Mouse (Mus musculus) megakaryocyte-erythroid progenitor cell, adult 5-6 weeks (primary cell): Measurements from ENCODE around the gene Igf2bp3. TPM values are rescaled to one million over a fixed set of nuclear protein-coding genes. Genes with fewer than 3 reads are reported as not detected.

Experiments used
- ATAC-seq: replicated peaks from 2 replicates; pipeline ENCODE4 v1.8.0; 2016; ENCODE audit warnings: mild to moderate bottlenecking, inconsistent platforms; ENCODE audit not compliant: severe bottlenecking, poor library complexity, low FRiP score, low TSS enrichment
- total RNA-seq, 2 experiments: library from RNA; stranded (forward) in 1 of 2; stranded (reverse) in 1 of 2; fragments of 200-1000, 215-1000 nt in 1 of 2; fragments of >200 nt in 1 of 2; fragmentation: Nextera tagmentation in 1 of 2; gene quantifications; 2 replicates each; pipeline ENCODE4 v1.2.3; 2014 to 2017

The Igf2bp3 gene
- total RNA-seq, 2 experiments from 2014 or later: 0.17 TPM; not detected in 1

- no peak for ATAC-seq
Measured at GRCm38 (mm10) chr6:49148781-49149180, 66.0 kb downstream of the Igf2bp3 start.

GRCm38 (mm10) chr6:49148368-49148767 is 66.4 kb downstream of the Igf2bp3 start:
- ATAC-seq: no peak

- no peak for ATAC-seq
Measured at GRCm38 (mm10) chr6:49146461-49146860, 68.3 kb downstream of the Igf2bp3 start.

DNA sequence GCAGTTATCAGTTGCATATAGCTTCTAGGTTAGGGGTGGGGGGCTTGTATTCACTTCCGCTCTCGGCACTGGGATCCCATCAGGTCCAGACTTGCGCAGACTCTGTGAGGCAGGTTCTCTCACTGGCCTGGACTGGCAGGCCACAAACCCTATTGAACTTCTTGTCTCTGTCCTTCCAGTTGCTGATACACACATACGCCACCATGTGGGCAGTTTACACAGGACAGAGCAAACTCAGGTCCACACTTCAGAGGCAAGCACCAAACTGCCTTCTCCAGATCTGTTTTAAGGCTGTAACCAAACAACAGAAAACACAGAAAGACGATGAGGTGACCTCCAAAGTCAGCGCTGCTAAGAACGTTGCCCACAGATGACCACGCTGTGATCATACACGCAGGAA is 72.3 kb downstream of the Igf2bp3 start:
- ATAC-seq: no peak

DNA sequence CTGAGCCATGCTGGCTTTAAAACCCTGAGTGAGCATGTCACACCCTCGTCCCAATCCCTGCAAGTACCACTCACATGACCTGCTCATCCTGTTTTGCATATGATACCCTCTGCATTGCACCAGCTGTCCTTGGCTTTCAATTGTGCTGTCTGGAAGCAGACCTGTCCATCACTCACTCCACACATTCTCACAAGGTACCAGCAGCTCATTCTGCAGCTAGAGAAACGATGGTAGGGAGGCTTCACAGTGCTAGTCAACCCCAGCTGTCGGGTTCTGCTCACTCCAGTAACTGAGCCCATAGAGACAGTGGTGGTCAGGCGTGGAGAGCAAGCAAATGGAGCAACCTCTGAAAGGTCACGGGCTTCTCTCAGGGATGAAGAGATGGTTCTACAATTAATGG is 73.6 kb downstream of the Igf2bp3 start:
- ATAC-seq: no peak

- ATAC-seq: no peak
Measured at GRCm38 (mm10) chr6:49138159-49139051, 76.4 kb downstream of the Igf2bp3 start.

- no peak for ATAC-seq
Measured at GRCm38 (mm10) chr6:49136739-49137138, 78.0 kb downstream of the Igf2bp3 start.

DNA sequence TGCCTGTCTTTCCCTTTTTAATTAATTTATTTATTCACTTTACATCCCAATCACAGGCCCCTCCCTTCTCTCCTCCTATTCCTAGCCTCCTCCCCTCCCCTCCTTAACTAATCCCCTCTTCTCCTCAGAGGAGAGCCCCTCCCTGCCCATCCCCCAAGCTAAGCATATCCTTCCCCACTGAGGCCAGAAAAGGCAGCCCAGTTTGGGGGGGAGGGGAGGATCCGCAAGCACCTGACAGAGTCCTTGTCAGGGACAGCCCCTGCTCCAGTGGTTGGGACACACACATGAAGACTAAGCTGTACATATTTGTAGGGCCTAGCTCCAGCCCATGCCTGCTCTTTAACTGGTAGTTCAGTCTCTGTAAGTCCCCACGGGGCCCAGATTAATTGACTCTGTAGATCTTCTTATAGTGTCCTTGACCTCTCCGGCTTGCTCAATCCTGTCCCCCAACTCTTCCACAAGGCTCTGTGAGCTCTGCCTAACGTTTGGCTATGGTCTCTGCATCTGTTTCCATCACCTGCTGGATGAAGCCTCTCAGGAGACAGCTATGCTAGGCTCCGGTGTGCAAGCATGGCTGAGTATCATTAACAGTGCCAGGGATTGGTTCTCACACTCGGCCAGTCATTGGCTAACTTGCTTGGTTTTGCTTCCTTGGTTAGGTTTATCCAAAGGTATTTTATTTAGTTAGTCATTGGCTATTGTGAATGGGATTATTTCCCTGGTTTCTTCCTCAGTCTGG is 82.2 kb downstream of the Igf2bp3 start:
- ATAC-seq: no peak

DNA sequence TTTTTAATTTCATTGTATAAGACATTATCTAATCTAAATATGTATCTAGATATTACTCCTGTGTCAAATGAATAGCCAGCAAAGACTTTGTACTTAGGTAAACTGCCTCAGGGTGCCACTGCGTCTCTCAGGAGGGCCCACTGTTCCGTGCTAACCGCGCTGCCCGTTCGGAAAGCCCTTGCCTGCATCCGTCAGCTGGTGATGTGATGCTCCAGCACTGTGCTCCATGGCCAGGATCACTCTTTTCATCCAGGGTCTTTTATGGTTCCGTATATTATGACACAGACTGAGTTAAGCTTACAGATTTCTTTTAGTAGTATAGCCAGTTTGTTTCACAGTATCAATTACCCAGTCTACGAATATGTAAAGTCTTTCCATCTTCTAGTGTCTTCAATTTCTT is 82.9 kb downstream of the Igf2bp3 start:
- ATAC-seq: no peak

- ATAC-seq: no peak
Measured at GRCm38 (mm10) chr6:49130328-49130727, 84.4 kb downstream of the Igf2bp3 start.

DNA sequence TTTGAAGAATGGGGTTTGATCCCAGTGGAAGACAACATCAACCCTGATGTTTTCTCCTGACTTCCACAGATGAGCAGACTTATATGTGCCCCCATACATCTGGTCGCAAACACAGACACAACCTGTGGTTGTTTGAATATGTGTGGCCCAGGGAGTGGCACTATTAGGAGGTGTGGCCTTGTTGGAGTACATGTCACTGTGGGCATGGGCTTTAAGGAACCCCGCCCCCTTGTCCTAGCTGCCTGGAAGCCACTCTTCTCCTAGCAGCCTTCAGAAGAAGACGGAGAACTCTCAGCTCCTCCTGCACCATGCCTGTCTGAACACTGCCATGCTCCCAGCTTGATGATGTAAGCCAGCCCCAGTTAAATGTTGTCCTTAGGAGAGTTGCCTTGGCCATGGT is 94.4 kb downstream of the Igf2bp3 start:
- no peak for ATAC-seq

- no peak for ATAC-seq
Measured at GRCm38 (mm10) chr6:49119462-49120135, 95.2 kb downstream of the Igf2bp3 start.

GRCm38 (mm10) chr6:49118446-49118845 is 96.3 kb downstream of the Igf2bp3 start:
- ATAC-seq: no peak

GRCm38 (mm10) chr6:49116241-49116640 is 98.5 kb downstream of the Igf2bp3 start:
- ATAC-seq: no peak

GRCm38 (mm10) chr6:49115550-49115949 is 99.2 kb downstream of the Igf2bp3 start:
- no peak for ATAC-seq

DNA sequence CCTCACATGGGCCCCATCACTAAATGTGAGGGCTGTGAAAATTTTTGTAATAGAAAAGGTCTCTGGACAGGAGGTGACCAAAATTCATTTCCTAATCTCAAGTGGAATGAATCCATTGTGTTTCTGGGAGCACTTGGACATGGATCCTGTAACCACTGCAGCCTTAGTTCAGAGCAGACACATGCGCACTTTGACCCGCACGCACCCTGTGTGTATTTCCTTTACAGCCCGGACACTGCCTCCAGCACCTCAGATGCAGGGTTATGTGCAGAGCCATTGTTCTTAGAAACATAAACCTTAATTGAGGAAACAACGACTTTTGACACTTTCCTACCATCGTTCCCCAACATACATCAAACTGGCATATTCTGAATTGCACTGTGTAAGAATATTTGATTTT is 100.3 kb downstream of the Igf2bp3 start:
- no peak for ATAC-seq

DNA sequence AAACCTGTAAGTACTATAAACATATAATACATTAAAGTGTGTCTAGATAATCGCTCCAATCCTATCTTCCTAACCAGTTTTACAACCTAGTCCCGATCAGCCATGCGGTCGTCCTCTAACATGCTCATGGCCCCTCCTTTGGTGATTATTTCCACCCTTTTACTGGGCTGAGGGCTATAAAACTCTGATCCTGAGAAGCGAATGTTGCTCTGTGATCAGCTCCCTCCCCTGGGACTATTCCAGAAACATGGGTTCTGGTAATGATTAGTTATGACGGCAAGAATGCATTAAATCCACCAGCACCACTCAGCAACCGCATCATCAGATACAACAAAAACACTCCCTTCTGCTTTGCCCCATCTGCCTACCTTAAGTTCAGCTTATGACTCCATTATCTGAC is 100.9 kb downstream of the Igf2bp3 start:
- no peak for ATAC-seq

GRCm38 (mm10) chr6:49109196-49109595 is 105.6 kb downstream of the Igf2bp3 start:
- ATAC-seq: no peak

DNA sequence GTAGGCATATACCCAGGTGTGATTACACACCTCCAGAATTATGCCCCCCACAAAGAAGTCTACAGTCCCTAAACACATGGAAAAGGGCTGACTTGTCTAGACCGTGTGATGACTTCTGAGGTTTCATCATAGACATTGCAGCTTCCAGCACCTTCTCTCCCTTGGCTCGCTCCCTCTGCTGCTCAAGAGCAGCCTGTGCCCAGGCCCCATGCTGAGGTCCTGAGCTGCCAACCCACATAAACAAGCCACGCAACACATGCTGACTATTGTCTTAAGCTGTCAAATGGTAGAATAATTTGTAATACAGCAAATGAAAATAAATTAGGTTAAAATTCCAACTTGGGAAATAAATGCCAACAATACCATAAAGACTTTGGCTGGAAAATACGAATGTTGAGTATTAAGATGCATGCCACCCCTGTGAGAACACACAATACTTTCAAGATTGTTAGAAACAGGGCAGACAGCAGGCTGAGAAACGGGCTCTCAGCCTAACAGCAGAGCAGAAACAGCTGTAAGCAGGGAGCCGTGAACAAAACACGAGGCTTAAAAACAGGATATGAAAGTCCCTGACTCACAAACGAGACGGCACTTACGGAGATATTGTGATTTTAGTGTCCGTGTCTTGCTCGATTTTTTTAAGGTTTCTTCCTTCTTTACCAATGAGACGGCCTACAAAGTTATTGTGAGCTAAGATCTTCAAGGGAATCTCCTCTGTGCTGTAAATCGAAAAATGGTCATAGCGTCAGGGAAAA is 107.8 kb downstream of the Igf2bp3 start:
- no peak for ATAC-seq

GRCm38 (mm10) chr6:49099086-49099485 is 115.7 kb downstream of the Igf2bp3 start:
- no peak for ATAC-seq
